Mouse (Mus musculus): ENCODE measurements around the gene Cbx4. TPM values are rescaled to one million over a fixed set of nuclear protein-coding genes. Genes with fewer than 3 reads are reported as not detected.

Gene Cbx4
- polyA plus RNA-seq, 1 experiment from 2014 or later: 9.2 TPM

GRCm38 (mm10) chr11:119088391-119089234 is 2.6 kb upstream of the Cbx4 start:
- Histone ChIP-seq H3K27me3 (ENCODE audit: control insufficient read depth, insufficient read depth, low read length) (peaks cover 30% of the 10 kb centered on the region), H3K4me2 (ENCODE audit: low read length) (peak overlapping the region; percentile 4; the same call in 1 of the 2 replicates), H3K4me1 (ENCODE audit: control insufficient read depth in 2 of 2, insufficient read depth in 2 of 2, low read length in 2 of 2) (peaks cover 23 to 53% of the 10 kb centered on the region in 2 experiments), H3K27ac (replicated peaks in 1 of 2; ENCODE audit: control insufficient read depth in 1 of 2, insufficient read depth in 1 of 2, low read depth in 2 of 2, low read length in 2 of 2) (no peak overlapping the region), H3K9me3 (ENCODE audit: control insufficient read depth, low read length) (no peaks in the 10 kb centered on the region), H3K36me3 (ENCODE audit: control insufficient read depth, insufficient read depth, low read length) (no peaks in the 10 kb centered on the region), H3K9ac (ENCODE audit: low read length) (no peak overlapping the region), H3K4me3 (ENCODE audit: control insufficient read depth in 1 of 2, insufficient read depth in 1 of 2, low read depth in 1 of 2, low read length in 2 of 2) (no peak overlapping the region)
- ATAC-seq (ENCODE audit: insufficient number of reproducible peaks, insufficient read depth, low FRiP score, low read depth): no peak
- 3% methylated on average over 28 of the region's 28 CpGs for WGBS

- no peak for ATAC-seq (ENCODE audit: insufficient number of reproducible peaks, insufficient read depth, low FRiP score, low read depth)
- 6% methylated on average over 35 of the region's 35 CpGs for WGBS
- H3K27me3 ChIP-seq (ENCODE audit: control insufficient read depth, insufficient read depth, low read length): peaks cover 30% of the 10 kb centered on the region
- H3K27ac ChIP-seq (replicated peaks in 1 of 2; ENCODE audit: control insufficient read depth in 1 of 2, insufficient read depth in 1 of 2, low read depth in 2 of 2, low read length in 2 of 2): no peak overlapping the region
- H3K4me3 ChIP-seq (ENCODE audit: control insufficient read depth in 1 of 2, insufficient read depth in 1 of 2, low read depth in 1 of 2, low read length in 2 of 2): peak overlapping the region in 1 of 2 experiments; percentile 3; a peak in 1 of 4 replicates
- H3K4me2 ChIP-seq (ENCODE audit: low read length): peak overlapping the region; percentile 45
- H3K9me3 ChIP-seq (ENCODE audit: control insufficient read depth, low read length): no peaks in the 10 kb centered on the region
- H3K9ac ChIP-seq (ENCODE audit: low read length): no peak overlapping the region
- H3K4me1 ChIP-seq (ENCODE audit: control insufficient read depth in 2 of 2, insufficient read depth in 2 of 2, low read length in 2 of 2): peaks cover 30 to 62% of the 10 kb centered on the region in 2 experiments
- H3K36me3 ChIP-seq (ENCODE audit: control insufficient read depth, insufficient read depth, low read length): peaks cover 6% of the 10 kb centered on the region
Measured at GRCm38 (mm10) chr11:119087301-119088082, 1.5 kb upstream of the Cbx4 start.

- Histone ChIP-seq H3K9me3 (ENCODE audit: control insufficient read depth, low read length) (no peaks in the 10 kb centered on the region), H3K27me3 (ENCODE audit: control insufficient read depth, insufficient read depth, low read length) (peaks cover 30% of the 10 kb centered on the region), H3K4me2 (ENCODE audit: low read length) (peak overlapping the region; percentile 95), H3K36me3 (ENCODE audit: control insufficient read depth, insufficient read depth, low read length) (peaks cover 27% of the 10 kb centered on the region), H3K4me1 (ENCODE audit: control insufficient read depth in 2 of 2, insufficient read depth in 2 of 2, low read length in 2 of 2) (peaks cover 25 to 68% of the 10 kb centered on the region in 2 experiments), H3K4me3 (ENCODE audit: control insufficient read depth in 1 of 2, insufficient read depth in 1 of 2, low read depth in 1 of 2, low read length in 2 of 2) (peak overlapping the region; percentile 91 to 94), H3K27ac (replicated peaks in 1 of 2; ENCODE audit: control insufficient read depth in 1 of 2, insufficient read depth in 1 of 2, low read depth in 2 of 2, low read length in 2 of 2) (peak overlapping the region; percentile 94 to 99), H3K9ac (ENCODE audit: low read length) (peak overlapping the region; percentile 97)
- ATAC-seq (ENCODE audit: insufficient number of reproducible peaks, insufficient read depth, low FRiP score, low read depth): peak; percentile 55
- under 1% methylated on average over 64 of the region's 66 CpGs for WGBS
Measured at GRCm38 (mm10) chr11:119085279-119086062, 550 bp downstream of the Cbx4 start.

- peak overlapping the region; percentile 95 for H3K4me2 ChIP-seq (ENCODE audit: low read length)
- H3K27ac ChIP-seq (replicated peaks in 1 of 2; ENCODE audit: control insufficient read depth in 1 of 2, insufficient read depth in 1 of 2, low read depth in 2 of 2, low read length in 2 of 2): peak overlapping the region; percentile 94 to 99
- WGBS: 2% methylated on average over 18 of the region's 18 CpGs
- H3K4me1 ChIP-seq (ENCODE audit: control insufficient read depth in 2 of 2, insufficient read depth in 2 of 2, low read length in 2 of 2): peaks cover 28 to 65% of the 10 kb centered on the region in 2 experiments
- peak overlapping the region; percentile 97 for H3K9ac ChIP-seq (ENCODE audit: low read length)
- H3K36me3 ChIP-seq (ENCODE audit: control insufficient read depth, insufficient read depth, low read length): peaks cover 34% of the 10 kb centered on the region
- H3K27me3 ChIP-seq (ENCODE audit: control insufficient read depth, insufficient read depth, low read length): peaks cover 23% of the 10 kb centered on the region
- no peaks in the 10 kb centered on the region for H3K9me3 ChIP-seq (ENCODE audit: control insufficient read depth, low read length)
- peak overlapping the region; percentile 91 to 94 for H3K4me3 ChIP-seq (ENCODE audit: control insufficient read depth in 1 of 2, insufficient read depth in 1 of 2, low read depth in 1 of 2, low read length in 2 of 2)
- no peak for ATAC-seq (ENCODE audit: insufficient number of reproducible peaks, insufficient read depth, low FRiP score, low read depth)
Measured at GRCm38 (mm10) chr11:119084446-119085278, 1.4 kb downstream of the Cbx4 start.

- peak overlapping the region; percentile 91 to 94 for H3K4me3 ChIP-seq (ENCODE audit: control insufficient read depth in 1 of 2, insufficient read depth in 1 of 2, low read depth in 1 of 2, low read length in 2 of 2)
- 14% methylated on average over 28 of the region's 28 CpGs for WGBS
- no peaks in the 10 kb centered on the region for H3K9me3 ChIP-seq (ENCODE audit: control insufficient read depth, low read length)
- H3K9ac ChIP-seq (ENCODE audit: low read length): peak overlapping the region; percentile 97
- peaks cover 37% of the 10 kb centered on the region for H3K36me3 ChIP-seq (ENCODE audit: control insufficient read depth, insufficient read depth, low read length)
- peaks cover 34 to 65% of the 10 kb centered on the region in 2 experiments for H3K4me1 ChIP-seq (ENCODE audit: control insufficient read depth in 2 of 2, insufficient read depth in 2 of 2, low read length in 2 of 2)
- H3K4me2 ChIP-seq (ENCODE audit: low read length): peak overlapping the region; percentile 95
- H3K27me3 ChIP-seq (ENCODE audit: control insufficient read depth, insufficient read depth, low read length): peaks cover 19% of the 10 kb centered on the region
- ATAC-seq (ENCODE audit: insufficient number of reproducible peaks, insufficient read depth, low FRiP score, low read depth): no peak
- peak overlapping the region in 1 of 2 experiments; percentile 99; a peak in 2 of 4 replicates for H3K27ac ChIP-seq (replicated peaks in 1 of 2; ENCODE audit: control insufficient read depth in 1 of 2, insufficient read depth in 1 of 2, low read depth in 2 of 2, low read length in 2 of 2)
Measured at GRCm38 (mm10) chr11:119083724-119084445, 2.1 kb downstream of the Cbx4 start.
